Mouse (Mus musculus): ENCODE results near the gene Olfr1419. TPM values are rescaled to one million over a fixed set of nuclear protein-coding genes. Genes with fewer than 3 reads are reported as not detected.
A peak's percentile ranks its signal among the peaks of the same experiment; 100 is the strongest.

Olfr1419 gene
- total and polyA plus RNA-seq, 3 experiments: not detected

- H3K9me3 ChIP-seq (replicated peaks; ENCODE audit: insufficient read depth, low read length): no peaks in the 10 kb centered on the region
These were observed 51.4 kb downstream of the Olfr1419 start for GRCm38 (mm10) chr19:11823346-11824065.

DNA sequence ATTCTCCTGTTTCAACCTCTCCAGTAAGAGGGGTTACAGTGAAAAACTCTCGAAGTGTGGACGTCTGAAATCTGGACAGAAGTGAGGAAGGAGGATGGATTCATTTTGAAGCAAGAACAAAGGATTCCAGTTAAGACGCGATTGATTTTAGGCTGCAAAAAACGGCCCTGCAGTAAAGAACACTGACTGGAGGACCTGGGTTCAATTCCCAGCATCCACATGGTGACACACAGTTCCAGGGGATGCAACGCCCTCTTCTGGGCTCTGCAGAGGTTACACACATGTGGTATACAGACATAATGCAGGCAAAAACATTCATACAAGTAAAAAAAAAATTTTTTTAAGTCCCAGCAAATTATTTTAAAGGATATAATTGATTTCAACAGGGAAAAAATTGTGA lies 54.7 kb downstream of the Olfr1419 start:
- no peak for DNase-seq (ENCODE audit: low read depth, low spot score)
- no peak overlapping the region for H3K27ac ChIP-seq (ENCODE audit: control insufficient read depth, low read depth, low read length)
- no peaks in the 10 kb centered on the region for H3K36me3 ChIP-seq (ENCODE audit: control insufficient read depth in 1 of 2, insufficient read depth in 2 of 2, low read length in 2 of 2)
- peaks cover 0 to 2% of the 10 kb centered on the region in 2 experiments; a peak in 1 of 4 replicates for H3K4me1 ChIP-seq (ENCODE audit: control insufficient read depth in 1 of 2, insufficient read depth in 2 of 2, low read length in 2 of 2)
- no peak overlapping the region for H3K9ac ChIP-seq (ENCODE audit: control insufficient read depth, low read depth, low read length, poor library complexity, severe bottlenecking)
- H3K4me3 ChIP-seq (ENCODE audit: control insufficient read depth in 1 of 2, insufficient read depth in 1 of 2, low read depth in 2 of 2, low read length in 2 of 2): no peak overlapping the region
- TF ChIP-seq SMC3 (IDR thresholded peaks at IDR 0.05; ENCODE audit: low read depth, low read length): no peak
- 0 out of 2 replicates have a peak, but pooled peaks have one; percentile 0 for TF ChIP-seq RAD21 (IDR thresholded peaks at IDR 0.05; ENCODE audit: low read depth, low read length)
- peak in 1 of 3 experiments; percentile 7; a peak in 1 of 6 replicates for TF ChIP-seq CTCF (IDR thresholded peaks at IDR 0.05 in 2 of 3, conservative IDR thresholded peaks at IDR 0.05 in 1 of 3; ENCODE audit: control insufficient read depth in 1 of 3, insufficient read depth in 1 of 3, low read depth in 2 of 3, low read length in 3 of 3, poor library complexity in 1 of 3, severe bottlenecking in 1 of 3)
- H3K9me3 ChIP-seq (replicated peaks; ENCODE audit: insufficient read depth, low read length): no peaks in the 10 kb centered on the region
- H3K27me3 ChIP-seq (ENCODE audit: control insufficient read depth in 1 of 2, insufficient read depth in 2 of 2, low read length in 2 of 2): no peaks in the 10 kb centered on the region; a peak in 1 of 4 replicates
- no peaks in the 10 kb centered on the region for H3K79me2 ChIP-seq (ENCODE audit: control insufficient read depth, insufficient read depth, low read length, poor library complexity)

More at GRCm38 (mm10) chr19:11823346-11824065, 51.4 kb downstream of the Olfr1419 start:
- Histone ChIP-seq H3K4me1 (ENCODE audit: control insufficient read depth in 1 of 2, insufficient read depth in 2 of 2, low read length in 2 of 2) (peaks cover 0 to 2% of the 10 kb centered on the region in 2 experiments; a peak in 1 of 4 replicates), H3K79me2 (ENCODE audit: control insufficient read depth, insufficient read depth, low read length, poor library complexity) (no peaks in the 10 kb centered on the region), H3K9ac (ENCODE audit: control insufficient read depth, low read depth, low read length, poor library complexity, severe bottlenecking) (no peak overlapping the region), H3K36me3 (ENCODE audit: control insufficient read depth in 1 of 2, insufficient read depth in 2 of 2, low read length in 2 of 2) (no peaks in the 10 kb centered on the region), H3K4me3 (ENCODE audit: control insufficient read depth in 1 of 2, insufficient read depth in 1 of 2, low read depth in 2 of 2, low read length in 2 of 2) (no peak overlapping the region), H3K27me3 (ENCODE audit: control insufficient read depth in 1 of 2, insufficient read depth in 2 of 2, low read length in 2 of 2) (peaks cover 0 to 2% of the 10 kb centered on the region in 2 experiments; a peak in 2 of 4 replicates), H3K27ac (ENCODE audit: control insufficient read depth, low read depth, low read length) (no peak overlapping the region)
- TF ChIP-seq SIN3A (IDR thresholded peaks at IDR 0.05; ENCODE audit: low read length) (no peak), RCOR1 (IDR thresholded peaks at IDR 0.05; ENCODE audit: low read depth, low read length) (no peak), GATA1 (IDR thresholded peaks at IDR 0.05; ENCODE audit: low read depth, low read length) (no peak), EP300 (IDR thresholded peaks at IDR 0.05; ENCODE audit: low read depth in 1 of 2, low read length in 2 of 2) (no peak), UBTF (IDR thresholded peaks at IDR 0.05; ENCODE audit: borderline replicate concordance, insufficient read depth, low read depth, low read length) (no peak), MYC (IDR thresholded peaks at IDR 0.05; ENCODE audit: low read depth, low read length) (no peak), SMC3 (IDR thresholded peaks at IDR 0.05; ENCODE audit: low read depth, low read length) (no peak), CHD1 (IDR thresholded peaks at IDR 0.05; ENCODE audit: low read depth, low read length) (no peak), JUND (IDR thresholded peaks at IDR 0.05; ENCODE audit: low read depth, low read length) (no peak), USF1 (IDR thresholded peaks at IDR 0.05; ENCODE audit: low read depth, low read length) (no peak), NELFE (IDR thresholded peaks at IDR 0.05; ENCODE audit: low read depth, low read length) (no peak), ZKSCAN1 (IDR thresholded peaks at IDR 0.05; ENCODE audit: low read depth, low read length) (no peak), ZMIZ1 (IDR thresholded peaks at IDR 0.05; ENCODE audit: low read depth, low read length) (no peak), ETS1 (IDR thresholded peaks at IDR 0.05; ENCODE audit: low read depth, low read length) (no peak), HCFC1 (IDR thresholded peaks at IDR 0.05; ENCODE audit: low read depth, low read length) (no peak), MAFK (IDR thresholded peaks at IDR 0.05; ENCODE audit: borderline replicate concordance, low read depth, low read length) (no peak), MAX (IDR thresholded peaks at IDR 0.05; ENCODE audit: low read length) (no peak), GABPA (IDR thresholded peaks at IDR 0.05; ENCODE audit: low read depth, low read length) (no peak), TAL1 (IDR thresholded peaks at IDR 0.05; ENCODE audit: low read length) (no peak)
- no peak for DNase-seq (ENCODE audit: low read depth, low spot score)
